Mouse (Mus musculus) v-Abl transformed pro-B cells (cell line): ENCODE data around the gene Bnc2.

Experiments used
- in situ Hi-C, 2 experiments: fragments of 400-800 bp; cut with MboI; formaldehyde crosslinking; loops; one replicate each; pipeline ENCODE4 v1.15.1; 2025; ENCODE audit not compliant: unreplicated experiment in 2 of 2

Bnc2 gene

DNA sequence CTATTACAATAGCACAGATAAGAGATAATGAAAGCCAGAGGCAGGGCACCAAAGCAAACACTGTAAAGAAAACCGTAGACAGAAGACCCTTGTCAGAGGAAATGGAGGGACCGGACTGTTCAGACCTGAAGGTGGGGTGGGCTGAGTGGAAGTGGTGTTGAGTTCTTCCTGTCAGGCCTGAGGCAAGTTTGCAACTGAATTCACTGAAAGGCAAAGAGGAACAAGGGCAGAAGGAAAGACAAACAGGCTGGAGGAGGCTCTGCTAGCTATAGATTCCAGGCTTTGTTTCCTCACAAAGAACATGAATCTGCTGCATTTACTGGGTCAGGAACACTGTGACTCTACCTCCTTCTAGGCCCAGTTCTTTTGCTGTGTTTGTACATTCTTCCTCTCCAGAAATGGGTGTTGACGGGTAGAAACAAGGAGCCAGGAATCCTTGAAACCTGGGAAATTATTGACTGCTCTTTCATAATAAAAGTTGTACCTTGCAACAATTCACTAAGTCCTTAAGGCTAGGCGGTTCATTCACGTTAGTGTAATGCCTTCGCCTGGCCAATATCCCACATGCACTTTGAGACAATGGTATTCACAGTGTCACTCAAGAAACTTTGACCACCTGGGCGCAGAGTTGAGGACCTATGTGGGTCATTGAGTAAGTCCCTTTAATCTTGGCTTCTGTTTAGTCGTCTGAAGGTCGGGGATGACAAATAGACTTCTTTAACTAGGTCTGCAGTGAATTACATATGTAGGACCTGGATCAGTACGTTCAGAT lies 445.7 kb downstream of the Bnc2 start:
- in situ Hi-C loops: no loop called here

DNA sequence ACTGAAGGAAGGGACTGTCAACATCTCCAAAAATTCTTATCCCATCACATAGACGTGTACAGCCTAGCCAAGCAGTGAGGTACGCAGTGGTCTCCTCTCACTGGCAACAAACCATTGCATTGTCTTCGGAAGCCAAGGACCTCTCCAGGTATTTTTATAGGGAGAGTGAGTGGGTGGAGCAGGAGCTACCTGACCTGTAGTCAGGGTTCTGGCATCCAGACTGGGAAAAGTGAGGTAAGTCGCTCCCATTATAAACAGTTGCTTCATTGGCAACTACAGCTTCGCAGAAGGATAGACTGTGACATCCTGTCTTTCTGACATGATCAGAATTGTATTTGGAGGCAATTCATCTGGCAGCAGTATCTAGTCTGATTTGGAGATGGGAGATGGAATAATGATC lies 446.5 kb downstream of the Bnc2 start:
- in situ Hi-C loops: no loop called here
